Mouse (Mus musculus): ENCODE results near the gene Traf2.

Traf2 gene

GRCm38 (mm10) chr2:25493476-25493961 lies 53.2 kb downstream of the Traf2 start, which contains the start of gene Lcn12:
Gene Lcn12, minus strand, starts transcription at chr2:25493911.
- DNase-seq (ENCODE audit: low read depth): no peak

DNA sequence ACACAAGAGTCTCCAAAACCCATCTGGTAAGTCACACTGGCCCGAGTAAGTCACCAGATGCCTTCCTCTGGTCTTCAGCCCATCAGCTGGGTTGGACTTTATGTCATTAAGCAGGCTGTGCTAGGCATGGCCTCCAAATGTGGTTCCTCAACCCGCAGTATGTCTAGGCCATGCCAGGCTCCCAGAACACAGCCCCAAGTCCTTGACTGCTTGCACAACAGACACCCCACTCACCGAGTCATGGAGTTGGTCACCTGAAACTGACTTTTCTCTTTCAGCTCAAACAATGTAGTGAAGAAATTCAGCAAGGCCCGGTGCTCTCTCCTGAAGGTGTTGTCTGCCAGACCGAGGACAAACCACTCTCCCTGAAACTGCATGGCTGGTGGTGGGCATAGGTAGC lies 53.8 kb downstream of the Traf2 start:
- DNase-seq (ENCODE audit: low read depth): no peak

DNA sequence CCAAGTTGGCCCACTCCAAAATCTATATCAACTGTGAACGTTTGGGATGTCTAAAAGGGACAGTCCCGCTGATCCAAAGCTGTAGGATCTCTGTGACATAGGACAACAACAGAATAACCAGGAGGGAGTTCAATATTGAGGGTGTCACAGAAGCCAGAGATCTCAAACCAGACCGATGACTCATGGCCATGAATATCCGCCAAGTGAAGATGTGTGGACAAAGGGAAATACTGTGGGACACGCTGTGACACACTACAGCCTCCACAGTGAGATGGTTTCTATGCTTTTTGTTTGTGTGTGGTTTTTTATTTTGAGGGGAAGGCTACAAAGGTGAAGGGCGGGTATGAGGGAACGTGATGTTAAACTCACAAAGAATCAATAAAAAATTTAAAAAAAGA lies 58.1 kb downstream of the Traf2 start:
- DNase-seq (ENCODE audit: low read depth): no peak

DNA sequence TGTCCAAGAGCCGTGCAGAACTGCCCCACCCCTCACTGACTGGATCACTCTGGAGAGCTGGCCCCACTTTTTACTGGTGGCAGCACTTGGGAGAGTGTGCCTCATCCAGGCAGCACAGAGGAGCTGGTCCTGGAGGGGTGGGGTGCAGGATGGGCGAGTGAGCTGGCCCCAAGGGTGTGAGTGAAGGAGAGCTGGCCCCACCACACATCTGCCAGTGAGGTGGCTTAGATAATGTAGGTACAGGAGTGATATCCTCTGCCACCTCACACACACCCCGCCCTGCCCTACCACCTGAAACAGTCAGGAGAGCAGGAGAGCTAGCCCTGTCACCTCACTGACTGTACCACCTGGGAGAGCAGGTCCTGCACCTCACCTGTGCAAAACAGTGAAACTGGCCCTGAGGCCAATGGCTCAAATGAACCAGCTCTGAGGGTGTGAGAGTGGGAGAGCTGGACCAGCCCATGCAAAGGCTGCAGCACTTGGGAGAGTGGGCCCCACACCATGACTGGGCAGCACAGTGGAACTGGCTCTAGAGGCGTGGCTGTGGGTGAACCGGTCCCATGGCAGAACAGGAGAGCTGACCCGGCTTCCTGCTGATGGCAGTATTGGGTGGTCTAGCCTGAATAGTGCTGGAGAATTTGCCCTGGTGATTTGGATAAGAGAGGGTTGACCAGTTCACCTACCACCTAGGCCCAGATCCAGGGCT lies 58.6 kb downstream of the Traf2 start:
- no peak for DNase-seq (ENCODE audit: low read depth)

DNA sequence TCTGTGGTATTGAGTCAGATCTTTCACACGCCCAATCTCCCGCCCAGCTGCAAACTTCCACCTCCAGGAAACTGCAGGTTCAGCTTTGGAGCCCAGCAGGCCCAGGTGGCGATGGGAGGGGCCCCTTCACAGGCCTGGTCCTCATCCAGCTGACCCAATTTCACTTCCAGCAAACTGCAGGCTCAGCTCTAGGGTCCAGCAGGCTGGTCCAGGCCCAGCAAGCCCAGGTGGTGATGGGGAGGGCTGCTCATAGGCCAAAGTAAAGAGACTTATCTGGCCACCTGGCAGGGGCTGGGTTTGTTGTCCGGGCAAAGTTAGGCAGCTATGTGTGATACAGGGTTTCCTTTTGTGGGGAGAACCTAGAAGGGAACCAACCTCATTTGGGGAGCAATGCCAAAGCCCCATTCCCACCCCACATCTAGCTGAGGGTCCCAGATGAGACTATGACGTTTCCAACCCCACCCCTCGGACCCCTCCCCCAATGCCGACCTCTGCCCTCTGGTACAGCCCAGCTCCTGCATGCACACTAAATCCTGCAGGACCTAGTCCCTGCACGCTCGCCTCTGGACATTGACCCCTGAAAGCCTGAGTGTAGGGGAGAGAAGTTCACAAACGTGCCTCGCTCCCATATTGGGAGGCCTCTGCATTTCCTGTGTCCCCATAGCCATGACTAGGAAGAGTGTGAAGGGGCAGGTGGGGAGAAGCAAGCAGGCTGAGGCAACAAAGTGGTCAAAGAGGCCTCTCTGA lies 61.7 kb downstream of the Traf2 start:
- no peak for DNase-seq (ENCODE audit: low read depth)

DNA sequence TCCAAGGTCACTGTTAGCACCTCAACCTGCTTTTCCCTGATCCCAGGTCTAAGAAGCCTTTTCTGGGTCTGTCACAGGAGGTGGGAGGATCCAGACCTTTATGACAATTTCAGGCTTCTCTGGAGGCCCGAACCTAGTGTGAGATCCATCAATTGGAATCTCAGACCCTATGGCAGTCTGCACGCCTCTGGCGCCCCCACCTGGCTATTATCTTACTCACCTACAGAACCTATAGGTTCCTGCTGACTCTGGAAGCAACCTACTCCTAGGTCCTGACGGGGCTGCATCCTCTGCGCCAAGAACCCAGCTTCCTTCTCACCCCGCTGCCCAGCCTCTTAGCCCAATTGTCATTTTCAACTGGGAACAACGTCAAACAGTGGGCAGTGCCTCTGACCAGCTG lies 63.8 kb downstream of the Traf2 start:
- DNase-seq (ENCODE audit: low read depth): no peak

DNA sequence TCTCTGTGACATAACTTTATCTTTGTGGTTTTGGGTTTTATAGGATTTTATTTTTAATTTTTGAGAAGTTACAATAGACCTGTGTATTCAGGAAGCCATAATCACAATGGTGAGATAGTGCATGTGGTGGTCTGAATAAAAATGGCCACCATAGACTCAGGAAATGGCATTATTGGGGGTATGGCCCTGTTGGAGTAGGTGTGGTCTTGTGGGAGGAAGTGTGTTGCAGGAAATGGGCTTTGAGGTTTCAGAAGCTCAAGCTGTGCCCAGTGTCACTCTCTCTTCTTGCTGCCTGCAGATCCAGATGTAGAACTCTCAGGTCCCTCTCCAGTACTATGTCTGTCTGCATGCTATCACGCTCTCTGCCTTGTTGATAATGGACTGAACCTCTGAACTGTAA lies 66.2 kb downstream of the Traf2 start:
- no peak for DNase-seq (ENCODE audit: low read depth)

DNA sequence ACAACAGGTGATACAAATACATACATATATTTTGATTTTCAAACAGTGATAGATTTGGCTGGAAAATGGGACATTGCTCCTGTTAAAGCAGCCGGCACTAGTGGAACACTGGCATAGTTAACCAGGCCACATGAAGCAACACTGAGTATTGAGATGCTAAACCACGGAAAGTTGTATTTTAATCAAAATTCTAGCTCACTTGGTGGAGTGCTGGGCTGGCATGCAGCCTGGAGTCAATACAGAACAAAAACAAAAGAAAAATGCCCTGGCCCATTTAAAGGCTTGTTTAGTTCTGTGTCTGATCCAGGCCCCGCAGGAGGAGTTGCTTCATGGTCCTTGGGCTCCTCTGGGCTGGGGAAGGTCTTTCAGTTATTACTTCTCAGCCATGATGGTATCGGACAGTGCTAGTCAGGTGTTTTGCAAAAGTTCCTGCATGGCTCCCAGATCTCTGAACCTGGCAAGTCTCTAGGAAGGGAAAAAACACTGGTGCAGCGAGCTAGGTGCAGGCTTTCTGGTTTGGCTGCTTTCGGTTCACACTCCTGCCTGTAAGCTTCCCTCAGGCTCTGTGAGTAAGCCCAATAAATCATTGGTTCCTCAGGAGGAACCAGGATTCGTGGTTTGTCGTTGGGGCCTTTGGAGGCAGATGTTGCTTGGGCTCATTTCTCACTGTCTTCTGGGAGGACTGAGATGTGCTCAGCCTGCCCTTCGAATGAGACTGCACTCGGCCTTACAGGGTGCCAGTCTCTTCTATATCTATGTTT lies 67.0 kb downstream of the Traf2 start:
- DNase-seq (ENCODE audit: low read depth): no peak

GRCm38 (mm10) chr2:25477967-25478675 lies 68.6 kb downstream of the Traf2 start:
- DNase-seq (ENCODE audit: low read depth): no peak

DNA sequence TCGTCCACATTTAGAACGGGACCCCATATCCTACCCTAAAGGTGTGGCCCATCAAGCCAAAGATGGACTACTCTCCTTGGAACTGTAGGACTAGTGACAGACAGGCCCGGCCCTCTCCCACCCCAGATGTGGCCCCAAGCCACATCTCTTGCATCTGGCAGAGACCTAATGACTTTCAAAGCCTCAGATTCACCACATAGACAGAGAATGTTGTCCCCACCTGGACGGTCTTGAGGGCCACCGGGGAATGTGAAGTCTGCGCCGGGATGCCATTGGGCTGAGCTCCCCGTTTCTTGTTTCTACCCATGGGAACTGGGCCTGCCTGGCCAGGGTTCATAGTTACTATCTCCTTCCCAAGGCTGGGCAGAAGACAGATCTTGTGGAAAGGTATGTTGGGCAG lies 69.2 kb downstream of the Traf2 start:
- DNase-seq (ENCODE audit: low read depth): no peak

DNA sequence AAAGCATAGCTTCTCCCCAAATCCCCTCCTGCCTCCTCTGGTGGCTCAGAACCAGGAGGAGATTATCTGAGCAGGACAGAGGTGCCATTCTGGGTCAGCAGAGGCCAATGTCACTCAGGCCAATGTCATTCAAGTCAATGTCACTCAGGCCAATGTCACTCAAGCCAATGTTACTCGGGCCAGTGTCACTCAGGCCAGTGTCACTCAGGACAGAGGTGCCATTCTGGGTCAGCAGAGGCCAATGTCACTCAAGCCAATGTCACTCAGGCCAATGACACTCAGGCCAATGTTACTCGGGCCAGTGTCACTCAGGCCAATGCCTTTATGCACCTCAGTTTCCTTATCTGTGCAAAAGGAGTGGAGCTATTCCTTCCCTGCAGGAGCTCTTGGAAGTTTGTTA lies 74.2 kb downstream of the Traf2 start:
- no peak for DNase-seq (ENCODE audit: low read depth)

DNA sequence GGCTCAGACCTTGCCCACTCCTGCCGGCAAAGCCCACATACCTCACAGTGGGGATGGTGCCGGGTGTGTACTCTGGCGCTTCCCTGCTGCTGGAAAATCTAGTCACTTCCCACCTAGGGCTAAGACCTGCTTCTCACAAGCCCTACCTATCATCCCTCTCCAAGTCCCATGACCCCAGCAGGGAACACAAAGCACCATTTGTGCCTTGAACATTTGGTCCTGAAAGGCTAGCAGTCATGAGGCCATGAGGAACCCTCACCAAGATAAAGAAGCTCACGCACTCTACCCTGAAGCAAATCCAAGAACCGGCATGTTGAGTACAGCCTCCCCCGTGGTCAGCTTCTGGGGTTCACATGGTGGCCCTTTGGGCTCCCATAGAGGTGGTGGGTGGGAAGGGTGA lies 76.8 kb downstream of the Traf2 start, which contains the start of gene Ptgds:
TSS of gene Ptgds (minus strand) at position 78 of the 400 bp plus-strand sequence.
- no peak for DNase-seq (ENCODE audit: low read depth)

DNA sequence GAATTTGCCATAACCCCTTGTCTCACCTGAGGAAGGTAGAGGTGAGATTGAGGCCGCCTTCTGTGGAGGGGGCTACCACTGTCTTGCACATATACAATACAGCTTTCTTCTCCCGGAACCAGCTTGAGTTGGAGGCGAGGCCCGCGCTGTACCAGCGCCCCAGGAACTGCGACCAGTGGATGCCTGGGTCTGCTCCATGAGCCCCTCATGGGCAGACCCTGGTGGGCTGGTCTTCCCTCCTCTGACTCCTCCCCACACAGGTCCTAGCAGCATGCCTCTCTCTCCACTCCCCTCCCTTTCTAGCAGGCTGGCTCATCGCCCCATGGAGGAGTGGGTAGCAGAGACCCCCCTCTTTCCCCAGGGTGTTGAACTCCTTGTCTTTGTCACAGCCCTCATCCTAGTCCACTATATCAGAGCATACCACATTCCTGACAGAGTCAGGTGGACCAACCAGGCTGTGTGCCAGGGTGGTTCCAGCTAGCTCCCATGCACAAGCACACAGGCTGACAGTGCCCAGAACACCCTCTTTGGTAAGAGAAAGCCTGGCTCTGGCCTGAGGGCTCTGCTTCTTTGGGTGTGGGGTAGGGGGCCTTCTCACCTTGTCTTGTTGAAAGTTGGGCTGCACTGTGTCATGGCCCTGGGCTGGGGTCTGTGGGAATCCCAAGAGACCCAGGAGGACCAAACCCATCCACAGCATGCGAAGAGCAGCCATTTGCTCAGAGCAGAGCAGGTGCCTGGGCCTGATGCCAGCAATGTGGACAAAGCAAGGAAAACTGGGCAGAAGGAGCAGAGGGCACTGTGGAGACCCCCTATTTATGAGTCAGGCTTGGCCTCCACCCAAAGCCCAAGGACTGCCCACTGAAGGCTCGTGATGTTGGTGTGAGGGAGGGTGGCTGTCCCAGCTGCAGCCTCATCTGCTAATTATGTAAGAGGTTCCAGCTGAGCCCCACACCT lies 77.5 kb downstream of the Traf2 start:
- DNase-seq (ENCODE audit: low read depth): no peak

Data from c-Kit-positive CD71-positive TER-119-negative erythroid progenitor cells, embryonic 14.5 days (primary cell).